In genomic region chr9:44492631-44493461, GRCm38 (mm10) we compare ENCODE assay signal across 9 mouse cellular contexts. TPM values are rescaled to one million over a fixed set of nuclear protein-coding genes. Genes with fewer than 3 reads are reported as not detected.
A peak's percentile ranks its signal among the peaks of the same experiment; 100 is the strongest.
DNase-seq lines count a peak whose midpoint lies in the region; ATAC-seq lines count a peak whose summit lies in the region.
"Had no signal": no experiment of that assay in that cellular context is flagged by ENCODE, and none has a peak within 500 bp of the region (broad histone marks: within the 10 kb centered on the region; RNA-seq: fewer than 3 reads in every experiment).

No protein-coding gene starts in this region.

- H3K4me1 ChIP-seq in heart, embryonic 14.5 days (ENCODE audit: control insufficient read depth in 2 of 2, insufficient read depth in 2 of 2, low read length in 2 of 2), result peaks cover 87 to 92% of the 10 kb centered on the region in 2 experiments
- H3K4me1 ChIP-seq in liver, embryonic 12.5 days, result peaks cover 98% of the 10 kb centered on the region

- peak overlapping the region; percentile 60 for H3K9ac ChIP-seq in heart, embryonic 14.5 days (ENCODE audit: low read length)
- H3K9ac ChIP-seq in liver, embryonic 12.5 days, result 0 out of 2 replicates have a peak overlapping the region, but pooled peaks have one; percentile 7

- DNase-seq in cerebellum, postnatal 4 days (ENCODE audit: low spot score in 2 of 2), result no peak
- DNase-seq in testis, postnatal 10 days (ENCODE audit: low spot score), result peak; percentile 40
- no peak for DNase-seq in testis, postnatal 14 days (ENCODE audit: low spot score)
- DNase-seq in right cerebral cortex, postnatal 4 days, result no peak
- DNase-seq in adrenal gland, postnatal 10 days, result no peak

- H3K9me3 ChIP-seq in heart, embryonic 14.5 days (ENCODE audit: control insufficient read depth, low read length), result no peaks in the 10 kb centered on the region
- H3K9me3 ChIP-seq in liver, embryonic 12.5 days (replicated peaks), result no peaks in the 10 kb centered on the region

- peak overlapping the region; percentile 91 to 92 for H3K27ac ChIP-seq in heart, embryonic 14.5 days (replicated peaks in 1 of 2; ENCODE audit: control insufficient read depth in 1 of 2, insufficient read depth in 1 of 2, low read depth in 2 of 2, low read length in 2 of 2)
- H3K27ac ChIP-seq in liver, embryonic 12.5 days, result no peak overlapping the region

- H3K4me2 ChIP-seq in heart, embryonic 14.5 days (ENCODE audit: low read length), result peak overlapping the region; percentile 52
- H3K4me2 ChIP-seq in liver, embryonic 12.5 days, result no peak overlapping the region

- no peaks in the 10 kb centered on the region for H3K27me3 ChIP-seq in heart, embryonic 14.5 days (ENCODE audit: control insufficient read depth, insufficient read depth, low read length)
- H3K27me3 ChIP-seq in liver, embryonic 12.5 days (replicated peaks), result peaks cover 16% of the 10 kb centered on the region

- WGBS in heart, embryonic 14.5 days, result 42% methylated on average over 17 of the region's 17 CpGs
- 42% methylated on average over 17 of the region's 17 CpGs for WGBS in liver, embryonic 12.5 days (ENCODE audit: insufficient replicate concordance)

- H3K36me3 ChIP-seq in heart, embryonic 14.5 days (ENCODE audit: control insufficient read depth, insufficient read depth, low read length), result 0 out of 2 replicates have a peak, but pooled peaks cover 8% of the 10 kb centered on the region
- no peaks in the 10 kb centered on the region for H3K36me3 ChIP-seq in liver, embryonic 12.5 days

- H3K4me3 ChIP-seq in heart, embryonic 14.5 days (ENCODE audit: control insufficient read depth in 1 of 2, insufficient read depth in 1 of 2, low read depth in 1 of 2, low read length in 2 of 2), result no peak overlapping the region; a peak in 1 of 4 replicates
- no peak overlapping the region for H3K4me3 ChIP-seq in liver, embryonic 12.5 days

- 0 out of 2 replicates have a peak, but pooled peaks have one; percentile 8 for ATAC-seq in cerebellum, adult (ENCODE audit: insufficient number of reproducible peaks, low FRiP score, low TSS enrichment)
- peak; percentile 24; the same call in 1 of the 2 replicates for ATAC-seq in heart, embryonic 14.5 days (ENCODE audit: insufficient number of reproducible peaks, insufficient read depth, low FRiP score, low read depth)
- ATAC-seq in liver, embryonic 12.5 days, result no peak

RNA-seq across cellular contexts. Expression of gene Bcl9l, which starts 10.2 kb away (rescaled TPM):
- polyA plus RNA-seq in heart, embryonic 14.5 days (2014; fragmentation: Nextera tagmentation; extraction: Ambion mirVana), result 12.1 and 12.5 TPM in 2 replicates
- polyA plus RNA-seq in liver, embryonic 12.5 days (2016; fragmentation: Nextera tagmentation; extraction: Ambion mirVana), result 2.5 and 2.7 TPM in 2 replicates
- 10 to 100 TPM; 64.6 to 72.6 TPM for total RNA-seq in adrenal gland, postnatal 10 days (2021)

RNA-seq across cellular contexts. Expression of gene Upk2, which starts 38.1 kb away (rescaled TPM):
- polyA plus RNA-seq in heart, embryonic 14.5 days (2014; fragmentation: Nextera tagmentation; extraction: Ambion mirVana), result not detected in 2 replicates
- polyA plus RNA-seq in liver, embryonic 12.5 days (2016; fragmentation: Nextera tagmentation; extraction: Ambion mirVana), result not detected in 2 replicates
- not detected for total RNA-seq in adrenal gland, postnatal 10 days (2021)

RNA-seq across cellular contexts. Expression of gene Foxr1, which starts 51.9 kb away (rescaled TPM):
- not detected in 2 replicates for polyA plus RNA-seq in heart, embryonic 14.5 days (2014; fragmentation: Nextera tagmentation; extraction: Ambion mirVana)
- polyA plus RNA-seq in liver, embryonic 12.5 days (2016; fragmentation: Nextera tagmentation; extraction: Ambion mirVana), result not detected in 2 replicates
- total RNA-seq in adrenal gland, postnatal 10 days (2021), result not detected
- polyA plus RNA-seq: C2C12 had no signal
